Comparison of ENCODE assay signal across 8 mouse cellular contexts in genomic region chr8:105288958-105289732, GRCm38 (mm10). TPM values are rescaled to one million over a fixed set of nuclear protein-coding genes. Genes with fewer than 3 reads are reported as not detected.
DNase-seq lines count a peak whose midpoint lies in the region; ATAC-seq and TF ChIP-seq lines count a peak whose summit lies in the region.

No protein-coding gene starts in this region.

- peak overlapping the region; percentile 70 for H3K4me2 ChIP-seq in forebrain, embryonic 13.5 days
- H3K4me2 ChIP-seq in neural tube, embryonic 15.5 days, result peak overlapping the region; percentile 77

- H3K9me3 ChIP-seq in E14TG2a.4 (ENCODE audit: low read length), result no peaks in the 10 kb centered on the region
- no peaks in the 10 kb centered on the region for H3K9me3 ChIP-seq in forebrain, embryonic 13.5 days (replicated peaks)
- no peaks in the 10 kb centered on the region for H3K9me3 ChIP-seq in neural tube, embryonic 15.5 days (replicated peaks)

- peaks cover 48% of the 10 kb centered on the region for H3K27me3 ChIP-seq in E14TG2a.4 (ENCODE audit: insufficient read depth, low read length)
- peaks cover 11% of the 10 kb centered on the region for H3K27me3 ChIP-seq in forebrain, embryonic 13.5 days
- H3K27me3 ChIP-seq in neural tube, embryonic 15.5 days (replicated peaks), result no peaks in the 10 kb centered on the region

- peak overlapping the region; percentile 65 for H3K9ac ChIP-seq in forebrain, embryonic 13.5 days
- H3K9ac ChIP-seq in neural tube, embryonic 15.5 days (replicated peaks), result peak overlapping the region; percentile 61

- ATAC-seq in cerebellum, adult (ENCODE audit: insufficient number of reproducible peaks, low FRiP score, low TSS enrichment), result peak; percentile 73
- peak; percentile 91 for ATAC-seq in forebrain, embryonic 13.5 days
- ATAC-seq in neural tube, embryonic 15.5 days (ENCODE audit: low FRiP score), result peak; percentile 94

- no peak for TF ChIP-seq CTCF in E14TG2a.4 (conservative IDR thresholded peaks at IDR 0.05; ENCODE audit: low read length)

- peaks cover 67% of the 10 kb centered on the region for H3K4me1 ChIP-seq in E14TG2a.4 (replicated peaks; ENCODE audit: low read depth, low read length)
- peaks cover 52% of the 10 kb centered on the region for H3K4me1 ChIP-seq in forebrain, embryonic 13.5 days
- H3K4me1 ChIP-seq in neural tube, embryonic 15.5 days, result peaks cover 57% of the 10 kb centered on the region

- WGBS in forebrain, embryonic 13.5 days, result under 1% methylated on average over 53 of the region's 53 CpGs
- under 1% methylated on average over 53 of the region's 53 CpGs for WGBS in neural tube, embryonic 15.5 days

- intact Hi-C loops in heart, postnatal 14 days (cut with DNase I), result loop anchor here (5.0 kb wide), 1 partner anchor 37 kb away; no protein-coding TSS in a partner anchor

- peak overlapping the region; percentile 84 for H3K27ac ChIP-seq in forebrain, embryonic 13.5 days
- peak overlapping the region; percentile 94 for H3K27ac ChIP-seq in neural tube, embryonic 15.5 days (replicated peaks)

- H3K4me3 ChIP-seq in E14TG2a.4 (replicated peaks; ENCODE audit: low read length), result peak overlapping the region; percentile 87
- H3K4me3 ChIP-seq in forebrain, embryonic 13.5 days, result peak overlapping the region; percentile 50
- peak overlapping the region; percentile 58 for H3K4me3 ChIP-seq in neural tube, embryonic 15.5 days (replicated peaks)

- peak; percentile 92 to 96 for DNase-seq in heart, postnatal 14 days
- peak; percentile 96 for DNase-seq in layer of hippocampus, adult 11-12 months (ENCODE audit: low spot score)
- DNase-seq in lung, adult 18-20 months, result peak; percentile 92 to 94
- DNase-seq in testis, postnatal 14 days (ENCODE audit: low spot score), result peak; percentile 91

- H3K36me3 ChIP-seq in E14TG2a.4 (ENCODE audit: insufficient read depth, low read length), result peaks cover 15% of the 10 kb centered on the region
- H3K36me3 ChIP-seq in forebrain, embryonic 13.5 days (ENCODE audit: poor library complexity, severe bottlenecking), result peaks cover 14% of the 10 kb centered on the region
- peaks cover 10% of the 10 kb centered on the region; the same call in 1 of the 2 replicates for H3K36me3 ChIP-seq in neural tube, embryonic 15.5 days

RNA-seq across cellular contexts. Expression of gene 4931428F04Rik, which starts 0.5 kb away (rescaled TPM):
- polyA plus RNA-seq in forebrain, embryonic 13.5 days (2015; fragmentation: Nextera tagmentation; extraction: Ambion mirVana), result 57.4 and 66.1 TPM in 2 replicates
- total RNA-seq in heart, postnatal 14 days (2021), result 1 to 10 TPM; 1.5 to 3.2 TPM
- 104 and 122 TPM in 2 replicates for polyA plus RNA-seq in neural tube, embryonic 15.5 days (2015; fragmentation: Nextera tagmentation; extraction: Ambion mirVana)

RNA-seq across cellular contexts. Expression of gene Exoc3l, which starts 6.8 kb away (rescaled TPM):
- 9.8 and 10.3 TPM in 2 replicates for polyA plus RNA-seq in forebrain, embryonic 13.5 days (2015; fragmentation: Nextera tagmentation; extraction: Ambion mirVana)
- total RNA-seq in heart, postnatal 14 days (2021), result 1 to 10 TPM; 8.5 to 8.6 TPM
- 10.6 and 11.3 TPM in 2 replicates for polyA plus RNA-seq in neural tube, embryonic 15.5 days (2015; fragmentation: Nextera tagmentation; extraction: Ambion mirVana)

RNA-seq across cellular contexts. Expression of gene E2f4, which starts 8.3 kb away (rescaled TPM):
- 56.9 and 60.6 TPM in 2 replicates for polyA plus RNA-seq in forebrain, embryonic 13.5 days (2015; fragmentation: Nextera tagmentation; extraction: Ambion mirVana)
- total RNA-seq in heart, postnatal 14 days (2021), result 10 to 100 TPM; 21.9 to 24.8 TPM
- polyA plus RNA-seq in neural tube, embryonic 15.5 days (2015; fragmentation: Nextera tagmentation; extraction: Ambion mirVana), result 41.6 and 61.6 TPM in 2 replicates

RNA-seq across cellular contexts. Expression of gene Nol3, which starts 13.2 kb away (rescaled TPM):
- polyA plus RNA-seq in forebrain, embryonic 13.5 days (2015; fragmentation: Nextera tagmentation; extraction: Ambion mirVana), result 2.4 and 3.0 TPM in 2 replicates
- total RNA-seq in heart, postnatal 14 days (2021), result 10 to 100 TPM; 17.9 to 19.0 TPM
- 5.7 and 6.2 TPM in 2 replicates for polyA plus RNA-seq in neural tube, embryonic 15.5 days (2015; fragmentation: Nextera tagmentation; extraction: Ambion mirVana)

RNA-seq across cellular contexts. Expression of gene Elmo3, which starts 16.3 kb away (rescaled TPM):
- 0.75 and 0.83 TPM in 2 replicates for polyA plus RNA-seq in forebrain, embryonic 13.5 days (2015; fragmentation: Nextera tagmentation; extraction: Ambion mirVana)
- total RNA-seq in heart, postnatal 14 days (2021), result 1 to 10 TPM in 1 of 2 experiments, under 1 TPM in 1; 0.86 to 1.2 TPM
- 1.1 and 4.7 TPM in 2 replicates for polyA plus RNA-seq in neural tube, embryonic 15.5 days (2015; fragmentation: Nextera tagmentation; extraction: Ambion mirVana)

Comparison
In these comparisons a context has a peak if more than half of its experiments do, and no peak if none do; other contexts are left out.
1. Peak in every context shown above with its lines: DNase-seq, ATAC-seq, H3K4me3 ChIP-seq and H3K27ac ChIP-seq.